Mouse (Mus musculus) 3T3-L1 (cell line): ENCODE measurements around the gene Dmp1.

Experiments used
- DNase-seq: peaks from one replicate; pipeline ENCODE4 v3.0.0-alpha.2; 2015; ENCODE audit warnings: low read depth, low spot score

Dmp1 gene

GRCm38 (mm10) chr5:104261908-104262461 lies 59.6 kb downstream of the Dmp1 start:
- DNase-seq = no peak

DNA sequence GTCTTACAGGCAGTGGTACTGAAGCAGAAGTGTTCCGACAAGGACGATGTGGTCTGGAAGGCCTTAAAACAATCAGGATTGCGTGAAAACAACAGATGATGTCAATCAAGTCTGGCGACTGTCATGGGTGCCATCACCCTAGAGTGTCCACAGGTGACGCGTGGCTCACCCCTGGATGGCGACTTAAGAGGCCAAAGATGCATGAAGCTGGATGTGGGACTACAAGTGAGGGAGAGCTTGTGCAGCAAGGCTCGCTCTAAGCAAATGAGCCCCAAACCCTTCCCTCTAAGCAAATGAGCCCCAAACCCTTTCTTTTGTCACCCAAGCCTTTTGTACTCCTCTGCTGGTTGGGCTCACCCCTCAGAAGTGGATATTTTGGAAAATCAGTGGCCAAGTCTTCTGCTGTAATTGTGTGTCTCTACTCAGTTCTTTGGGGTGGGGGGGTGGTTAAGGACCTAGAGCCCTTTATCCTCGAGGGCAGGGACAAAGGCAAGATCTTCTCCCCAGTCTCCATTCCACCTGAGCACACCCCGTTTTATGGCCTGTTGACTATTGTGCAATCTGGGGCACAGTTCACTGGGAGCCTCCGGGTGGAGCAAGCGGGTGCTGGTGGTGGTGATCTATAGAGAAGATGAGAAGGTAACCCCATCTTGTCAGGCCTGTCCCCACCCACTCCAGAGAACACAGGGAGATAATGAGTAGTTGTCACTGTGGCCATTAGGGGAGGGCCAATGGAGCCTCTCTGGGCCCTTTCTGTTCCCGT lies 60.8 kb downstream of the Dmp1 start:
- no peak for DNase-seq
